Mouse (Mus musculus) small intestine, adult 2 months (tissue): ENCODE results near the gene Cp.

Experiments
- CTCF ChIP-seq: fragments of 200-500 bp; IDR thresholded peaks from 2 replicates; pipeline ENCODE4 v1.5.1; 2012; ENCODE audit warnings: low read depth, mild to moderate bottlenecking, control low read depth, inconsistent platforms, low read length, moderate library complexity, mixed read lengths; ENCODE audit not compliant: insufficient replicate concordance, insufficient read length; ENCODE audit errors: extremely low read depth
- POLR2A ChIP-seq: fragments of 200-500 bp; IDR thresholded peaks from 2 replicates; pipeline ENCODE4 v1.6.1; 2012; ENCODE audit warnings: low read depth, mild to moderate bottlenecking, control low read depth, inconsistent platforms, low read length, moderate library complexity

DNA sequence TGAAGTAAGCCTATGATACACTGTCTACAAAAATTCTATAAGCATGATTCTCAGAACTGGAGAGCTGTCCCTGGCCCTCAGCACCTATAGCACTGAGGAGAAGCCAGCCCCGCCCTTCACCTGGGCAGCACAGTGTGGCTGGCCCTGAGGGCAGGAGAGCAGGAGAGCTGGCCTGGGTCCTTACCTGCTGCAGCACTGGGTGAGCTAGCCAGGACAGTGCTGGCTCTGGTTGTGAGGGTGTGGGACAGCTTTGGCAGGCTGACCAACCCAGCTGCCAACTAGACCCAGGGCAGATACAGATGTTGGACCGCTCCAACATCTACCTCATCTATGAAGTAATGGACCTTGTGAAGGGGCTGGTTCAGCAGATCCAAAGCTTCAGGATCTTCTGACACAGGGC lies 57.6 kb downstream of the Cp start:
- TF ChIP-seq CTCF (no peak), POLR2A (no peak)
